Mouse (Mus musculus): ENCODE data around the gene Slc25a21. TPM values are rescaled to one million over a fixed set of nuclear protein-coding genes. Genes with fewer than 3 reads are reported as not detected.

The Slc25a21 gene
- polyA plus RNA-seq, 1 experiment from 2014 or later = 0.46 TPM

GRCm38 (mm10) chr12:56829945-56830344, 367.3 kb downstream of the Slc25a21 start:
- no peaks in the 10 kb centered on the region for H3K36me3 ChIP-seq (ENCODE audit: control insufficient read depth, insufficient read depth)
- H3K9me3 ChIP-seq (replicated peaks; ENCODE audit: control insufficient read depth, low read length) = no peaks in the 10 kb centered on the region
- WGBS = 75% methylated on average over 1 of the region's 1 CpGs
- no peak overlapping the region for H3K4me2 ChIP-seq (ENCODE audit: low read depth, low read length)
- H3K4me1 ChIP-seq (ENCODE audit: control insufficient read depth, insufficient read depth, low read length) = no peaks in the 10 kb centered on the region
- no peak overlapping the region for H3K27ac ChIP-seq (ENCODE audit: low read length)
- no peak overlapping the region for H3K4me3 ChIP-seq (ENCODE audit: low read length)
- H3K9ac ChIP-seq (ENCODE audit: low read length) = no peak overlapping the region
- no peak for ATAC-seq (replicated peaks; ENCODE audit: extremely low read depth, insufficient read depth, low FRiP score)
- no peaks in the 10 kb centered on the region for H3K27me3 ChIP-seq (ENCODE audit: control insufficient read depth, insufficient read depth, low read length)

- no peak overlapping the region for H3K4me3 ChIP-seq (ENCODE audit: low read length)
- H3K9me3 ChIP-seq (replicated peaks; ENCODE audit: control insufficient read depth, low read length) = no peaks in the 10 kb centered on the region
- no peak overlapping the region for H3K4me2 ChIP-seq (ENCODE audit: low read depth, low read length)
- peak; percentile 10; the same call in 1 of the 2 replicates for ATAC-seq (replicated peaks; ENCODE audit: extremely low read depth, insufficient read depth, low FRiP score)
- 30% methylated on average over 5 of the region's 5 CpGs for WGBS
- no peaks in the 10 kb centered on the region for H3K27me3 ChIP-seq (ENCODE audit: control insufficient read depth, insufficient read depth, low read length)
- H3K4me1 ChIP-seq (ENCODE audit: control insufficient read depth, insufficient read depth, low read length) = no peaks in the 10 kb centered on the region
- no peaks in the 10 kb centered on the region for H3K36me3 ChIP-seq (ENCODE audit: control insufficient read depth, insufficient read depth)
- H3K9ac ChIP-seq (ENCODE audit: low read length) = no peak overlapping the region
- no peak overlapping the region for H3K27ac ChIP-seq (ENCODE audit: low read length)
Measured at GRCm38 (mm10) chr12:56829455-56829883, 367.8 kb downstream of the Slc25a21 start.

GRCm38 (mm10) chr12:56827808-56828384, 369.4 kb downstream of the Slc25a21 start:
- H3K9me3 ChIP-seq (replicated peaks; ENCODE audit: control insufficient read depth, low read length) = no peaks in the 10 kb centered on the region
- H3K27me3 ChIP-seq (ENCODE audit: control insufficient read depth, insufficient read depth, low read length) = no peaks in the 10 kb centered on the region
- 76% methylated on average over 8 of the region's 8 CpGs for WGBS
- no peak overlapping the region; the same call in 1 of the 2 replicates for H3K27ac ChIP-seq (ENCODE audit: low read length)
- no peaks in the 10 kb centered on the region for H3K36me3 ChIP-seq (ENCODE audit: control insufficient read depth, insufficient read depth)
- H3K4me3 ChIP-seq (ENCODE audit: low read length) = no peak overlapping the region
- no peak for ATAC-seq (replicated peaks; ENCODE audit: extremely low read depth, insufficient read depth, low FRiP score)
- H3K4me2 ChIP-seq (ENCODE audit: low read depth, low read length) = no peak overlapping the region
- no peaks in the 10 kb centered on the region for H3K4me1 ChIP-seq (ENCODE audit: control insufficient read depth, insufficient read depth, low read length)
- H3K9ac ChIP-seq (ENCODE audit: low read length) = no peak overlapping the region

- ATAC-seq (replicated peaks; ENCODE audit: extremely low read depth, insufficient read depth, low FRiP score) = no peak
- 44% methylated on average over 5 of the region's 5 CpGs for WGBS
- no peak overlapping the region for H3K4me2 ChIP-seq (ENCODE audit: low read depth, low read length)
- H3K27ac ChIP-seq (ENCODE audit: low read length) = no peak overlapping the region
- no peak overlapping the region for H3K4me3 ChIP-seq (ENCODE audit: low read length)
- no peak overlapping the region for H3K9ac ChIP-seq (ENCODE audit: low read length)
- H3K4me1 ChIP-seq (ENCODE audit: control insufficient read depth, insufficient read depth, low read length) = no peaks in the 10 kb centered on the region
- no peaks in the 10 kb centered on the region for H3K36me3 ChIP-seq (ENCODE audit: control insufficient read depth, insufficient read depth)
- H3K27me3 ChIP-seq (ENCODE audit: control insufficient read depth, insufficient read depth, low read length) = no peaks in the 10 kb centered on the region
- no peaks in the 10 kb centered on the region for H3K9me3 ChIP-seq (replicated peaks; ENCODE audit: control insufficient read depth, low read length)
Measured at GRCm38 (mm10) chr12:56824688-56825087, 372.6 kb downstream of the Slc25a21 start.

GRCm38 (mm10) chr12:56822122-56822521, 375.1 kb downstream of the Slc25a21 start:
- H3K27ac ChIP-seq (ENCODE audit: low read length) = no peak overlapping the region
- ATAC-seq (replicated peaks; ENCODE audit: extremely low read depth, insufficient read depth, low FRiP score) = no peak
- no peak overlapping the region for H3K4me2 ChIP-seq (ENCODE audit: low read depth, low read length)
- no peaks in the 10 kb centered on the region for H3K27me3 ChIP-seq (ENCODE audit: control insufficient read depth, insufficient read depth, low read length)
- 49% methylated on average over 2 of the region's 2 CpGs for WGBS
- H3K9ac ChIP-seq (ENCODE audit: low read length) = no peak overlapping the region
- H3K36me3 ChIP-seq (ENCODE audit: control insufficient read depth, insufficient read depth) = no peaks in the 10 kb centered on the region
- no peaks in the 10 kb centered on the region for H3K4me1 ChIP-seq (ENCODE audit: control insufficient read depth, insufficient read depth, low read length)
- H3K9me3 ChIP-seq (replicated peaks; ENCODE audit: control insufficient read depth, low read length) = no peaks in the 10 kb centered on the region
- H3K4me3 ChIP-seq (ENCODE audit: low read length) = no peak overlapping the region

DNA sequence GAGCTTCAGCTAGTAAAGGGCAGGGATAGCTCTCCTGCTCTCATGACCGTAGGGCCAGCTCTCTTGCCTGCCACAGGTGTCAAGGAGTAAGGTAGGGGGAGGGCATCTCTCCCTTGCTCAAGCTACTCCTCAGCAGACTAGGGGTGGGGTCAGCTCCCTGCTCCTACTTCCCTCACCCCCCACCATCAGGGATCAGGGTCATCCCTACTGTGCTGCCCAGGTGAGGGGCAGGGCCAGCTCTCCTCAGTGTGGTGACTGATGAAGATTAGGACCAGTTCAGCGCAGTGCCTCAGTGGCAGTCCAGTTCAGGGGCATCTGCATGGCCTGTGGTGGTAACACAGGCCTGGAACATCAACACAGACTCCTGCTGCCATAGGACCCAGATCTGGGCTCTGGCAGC, 376.7 kb downstream of the Slc25a21 start:
- ATAC-seq (replicated peaks; ENCODE audit: extremely low read depth, insufficient read depth, low FRiP score) = no peak
- Histone ChIP-seq H3K27ac (ENCODE audit: low read length) (no peak overlapping the region), H3K4me3 (ENCODE audit: low read length) (no peak overlapping the region), H3K36me3 (ENCODE audit: control insufficient read depth, insufficient read depth) (no peaks in the 10 kb centered on the region), H3K27me3 (ENCODE audit: control insufficient read depth, insufficient read depth, low read length) (no peaks in the 10 kb centered on the region), H3K9ac (ENCODE audit: low read length) (no peak overlapping the region), H3K4me2 (ENCODE audit: low read depth, low read length) (no peak overlapping the region), H3K4me1 (ENCODE audit: control insufficient read depth, insufficient read depth, low read length) (no peaks in the 10 kb centered on the region), H3K9me3 (replicated peaks; ENCODE audit: control insufficient read depth, low read length) (no peaks in the 10 kb centered on the region)
- WGBS = 68% methylated on average over 2 of the region's 2 CpGs

DNA sequence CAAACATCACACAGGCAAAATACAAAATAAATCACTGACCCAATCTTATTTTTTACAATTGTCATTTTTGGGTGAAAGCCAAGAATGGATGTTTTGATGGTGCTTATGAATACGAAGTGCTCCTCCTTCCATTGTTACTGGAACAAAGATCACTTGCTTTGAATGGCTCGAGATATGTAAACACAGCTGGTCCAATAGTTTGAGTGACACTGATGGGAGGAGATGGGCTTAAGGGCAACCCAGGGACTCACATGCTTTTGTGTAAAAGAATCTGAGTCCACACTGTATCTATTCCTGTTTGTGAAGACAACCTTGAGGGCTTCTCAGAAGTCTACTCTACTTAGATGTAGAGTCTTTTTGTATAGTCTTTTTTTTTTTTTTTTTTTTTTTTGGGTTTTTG, 389.8 kb downstream of the Slc25a21 start:
- no peaks in the 10 kb centered on the region for H3K27me3 ChIP-seq (ENCODE audit: control insufficient read depth, insufficient read depth, low read length)
- ATAC-seq (replicated peaks; ENCODE audit: extremely low read depth, insufficient read depth, low FRiP score) = no peak
- no peaks in the 10 kb centered on the region for H3K4me1 ChIP-seq (ENCODE audit: control insufficient read depth, insufficient read depth, low read length)
- no peaks in the 10 kb centered on the region for H3K9me3 ChIP-seq (replicated peaks; ENCODE audit: control insufficient read depth, low read length)
- H3K36me3 ChIP-seq (ENCODE audit: control insufficient read depth, insufficient read depth) = no peaks in the 10 kb centered on the region
- no peak overlapping the region for H3K27ac ChIP-seq (ENCODE audit: low read length)
- 62% methylated on average over 2 of the region's 2 CpGs for WGBS
- H3K4me2 ChIP-seq (ENCODE audit: low read depth, low read length) = no peak overlapping the region
- H3K4me3 ChIP-seq (ENCODE audit: low read length) = no peak overlapping the region
- no peak overlapping the region for H3K9ac ChIP-seq (ENCODE audit: low read length)

DNA sequence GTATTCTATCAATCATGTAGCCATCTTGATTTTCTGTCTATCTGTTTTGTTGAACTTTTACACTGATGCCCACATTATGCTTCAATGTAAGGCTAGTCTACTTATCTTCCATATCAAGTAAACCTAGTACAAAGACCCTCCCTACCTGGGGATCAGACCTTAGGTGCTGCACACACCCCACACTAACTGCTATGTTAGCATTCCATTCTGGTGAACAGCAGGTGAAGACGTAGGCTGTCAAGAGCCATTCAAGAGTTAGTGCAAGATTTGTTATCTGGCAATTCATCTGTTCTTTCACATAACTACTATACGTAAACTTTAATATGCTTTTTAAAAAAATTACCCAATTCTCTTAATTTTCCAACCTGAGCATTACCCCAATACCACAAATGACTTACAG, 390.2 kb downstream of the Slc25a21 start:
- WGBS = 68% methylated on average over 2 of the region's 2 CpGs
- ATAC-seq (replicated peaks; ENCODE audit: extremely low read depth, insufficient read depth, low FRiP score) = no peak
- H3K27ac ChIP-seq (ENCODE audit: low read length) = no peak overlapping the region
- no peak overlapping the region for H3K4me3 ChIP-seq (ENCODE audit: low read length)
- H3K27me3 ChIP-seq (ENCODE audit: control insufficient read depth, insufficient read depth, low read length) = no peaks in the 10 kb centered on the region
- H3K9ac ChIP-seq (ENCODE audit: low read length) = no peak overlapping the region
- H3K4me1 ChIP-seq (ENCODE audit: control insufficient read depth, insufficient read depth, low read length) = no peaks in the 10 kb centered on the region
- H3K36me3 ChIP-seq (ENCODE audit: control insufficient read depth, insufficient read depth) = no peaks in the 10 kb centered on the region
- no peak overlapping the region for H3K4me2 ChIP-seq (ENCODE audit: low read depth, low read length)
- H3K9me3 ChIP-seq (replicated peaks; ENCODE audit: control insufficient read depth, low read length) = no peaks in the 10 kb centered on the region

DNA sequence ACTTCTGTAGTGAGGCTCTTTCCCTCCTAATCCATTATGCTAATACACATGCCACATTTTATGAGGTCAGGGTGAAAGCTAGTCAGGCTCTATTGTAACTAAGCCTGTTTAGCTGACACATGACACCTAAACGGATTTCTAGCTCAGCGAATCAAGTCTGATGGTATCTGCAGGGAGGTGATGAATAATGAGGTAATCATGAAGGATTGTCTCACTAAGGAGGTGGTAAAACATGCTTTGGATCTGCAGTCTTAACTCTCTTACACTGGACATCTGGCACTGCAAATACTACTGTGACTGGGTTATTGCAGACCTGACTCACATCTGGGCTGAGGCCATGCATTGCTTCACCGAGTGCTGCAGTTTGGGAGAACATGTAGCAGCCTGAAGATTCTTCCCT, 392.8 kb downstream of the Slc25a21 start:
- Histone ChIP-seq H3K4me3 (ENCODE audit: low read length) (no peak overlapping the region), H3K4me2 (ENCODE audit: low read depth, low read length) (no peak overlapping the region), H3K9me3 (replicated peaks; ENCODE audit: control insufficient read depth, low read length) (no peaks in the 10 kb centered on the region), H3K36me3 (ENCODE audit: control insufficient read depth, insufficient read depth) (no peaks in the 10 kb centered on the region), H3K27ac (ENCODE audit: low read length) (no peak overlapping the region), H3K4me1 (ENCODE audit: control insufficient read depth, insufficient read depth, low read length) (no peaks in the 10 kb centered on the region), H3K9ac (ENCODE audit: low read length) (no peak overlapping the region), H3K27me3 (ENCODE audit: control insufficient read depth, insufficient read depth, low read length) (no peaks in the 10 kb centered on the region)
- 33% methylated on average over 3 of the region's 3 CpGs for WGBS
- no peak for ATAC-seq (replicated peaks; ENCODE audit: extremely low read depth, insufficient read depth, low FRiP score)

Measured in heart, embryonic 16.5 days (tissue).